Mouse (Mus musculus) lung, postnatal 0 days (tissue): ENCODE data around the gene Kalrn. TPM values are rescaled to one million over a fixed set of nuclear protein-coding genes. Genes with fewer than 3 reads are reported as not detected.
A peak's percentile ranks its signal among the peaks of the same experiment; 100 is the strongest.

ENCODE experiments used
- ATAC-seq: fragments of 200-750 bp; cut with Nextera tagmentation; 2 replicates; pipeline ENCODE4 v1.8.0; 2017; ENCODE audit warnings: moderate library complexity
- DNase-seq: peaks from one replicate; pipeline ENCODE4 v3.0.0-alpha.2; 2016; ENCODE audit warnings: low spot score
- H3K27ac ChIP-seq: fragments of 300-500 bp; sonication (generic); 2 replicates; pipeline ENCODE4 v1.5.1; 2014; ENCODE audit warnings: antibody characterized with exemption, mild to moderate bottlenecking, low read length, mixed read lengths
- H3K27me3 ChIP-seq: fragments of 300-500 bp; sonication (generic); replicated peaks from 2 replicates; pipeline ENCODE4 v1.6.1; 2014; ENCODE audit warnings: low read length, mixed read lengths; ENCODE audit not compliant: insufficient read depth
- H3K36me3 ChIP-seq: fragments of 300-500 bp; sonication (generic); 2 replicates; pipeline ENCODE4 v1.6.1; 2014; ENCODE audit warnings: low read length, mixed read lengths; ENCODE audit not compliant: insufficient read depth
- H3K4me1 ChIP-seq: fragments of 300-500 bp; sonication (generic); 2 replicates; pipeline ENCODE4 v1.6.1; 2014; ENCODE audit warnings: antibody characterized with exemption, low read depth, low read length, mixed read lengths; ENCODE audit not compliant: insufficient read depth
- H3K4me2 ChIP-seq: fragments of 300-500 bp; sonication (generic); replicated peaks from 2 replicates; pipeline ENCODE4 v1.6.1; 2014; ENCODE audit warnings: low read depth, mild to moderate bottlenecking, low read length, moderate library complexity, mixed read lengths
- H3K4me3 ChIP-seq: fragments of 300-500 bp; sonication (generic); 2 replicates; pipeline ENCODE4 v1.5.1; 2014; ENCODE audit warnings: low read depth, low read length
- H3K9ac ChIP-seq: fragments of 300-500 bp; sonication (generic); replicated peaks from 2 replicates; pipeline ENCODE4 v1.6.1; 2014; ENCODE audit warnings: low read depth, mild to moderate bottlenecking
- H3K9me3 ChIP-seq: fragments of 300-500 bp; sonication (generic); 2 replicates; pipeline ENCODE4 v1.6.1; 2016; ENCODE audit warnings: low read length, mixed read lengths
- CTCF ChIP-seq: IDR thresholded peaks from 2 replicates; pipeline ENCODE4 v1.5.1; 2016; ENCODE audit warnings: antibody characterized with exemption, mild to moderate bottlenecking
- EP300 ChIP-seq: IDR thresholded peaks from 2 replicates; pipeline ENCODE4 v1.6.1; 2016; ENCODE audit warnings: antibody characterized with exemption, mild to moderate bottlenecking, control low read depth
- WGBS: fragments of 180-500 bp; shearing (Covaris S2); extraction: QIAGEN DNeasy Blood & Tissue Kit; methylation state at CpG from one replicate; pipeline ENCODE4 v1.1.7; 2014; 5-methylcytosine and 5-hydroxymethylcytosine counted together
- polyA plus RNA-seq: library from polyadenylated mRNA; unstranded; fragments of >200 nt; fragmentation: Nextera tagmentation; extraction: Ambion mirVana; gene quantifications from 2 replicates; pipeline ENCODE4 v1.2.1, GENCODE M21; 2015

Kalrn gene
- polyA plus RNA-seq, 1 experiment from 2014 or later = 13.6 TPM

DNA sequence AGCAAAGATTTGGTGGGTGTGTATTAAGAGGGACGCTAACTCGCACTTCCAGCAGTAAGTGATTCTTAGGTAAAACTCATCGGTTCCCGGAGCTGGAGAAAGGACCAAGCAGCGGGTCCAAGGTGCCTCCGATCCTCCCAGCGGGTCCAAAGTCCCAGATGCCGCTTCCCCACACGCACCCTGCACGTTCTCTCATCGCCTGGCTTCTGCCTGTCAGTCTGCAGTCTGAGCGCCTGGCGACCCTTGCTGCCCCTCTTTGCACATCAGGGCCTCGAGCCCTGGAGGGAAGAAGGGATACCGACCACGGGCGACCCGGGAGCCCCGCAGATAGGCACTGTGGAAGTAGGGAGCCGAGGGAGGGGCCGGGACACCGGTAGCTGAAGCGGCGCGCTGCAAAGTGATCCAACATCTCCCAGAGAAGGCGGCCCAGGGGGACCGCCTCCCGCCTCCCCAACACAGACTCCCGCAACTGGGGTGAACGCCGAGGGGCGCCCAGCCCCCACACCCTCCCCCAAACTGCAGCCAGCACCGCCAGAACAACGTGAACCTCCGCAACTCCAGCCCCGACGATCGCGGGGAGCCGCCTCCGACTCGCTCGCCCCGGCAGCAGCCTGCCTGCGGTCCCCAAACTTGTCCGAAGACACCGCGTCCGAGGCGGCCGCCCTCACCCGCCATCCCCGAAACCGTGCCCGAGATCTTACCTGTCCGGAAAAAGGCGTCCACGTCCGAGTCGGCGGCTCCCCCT, 754 bp downstream of the Kalrn start:
- Histone ChIP-seq H3K4me3 (peak overlapping the region; percentile 79), H3K9me3 (no peaks in the 10 kb centered on the region), H3K9ac (peak overlapping the region; percentile 55), H3K4me1 (peaks cover 3% of the 10 kb centered on the region; the same call in 1 of the 2 replicates), H3K27me3 (peaks cover 2% of the 10 kb centered on the region; the same call in 1 of the 2 replicates), H3K27ac (peak overlapping the region; percentile 73; the same call in 1 of the 2 replicates), H3K36me3 (no peaks in the 10 kb centered on the region), H3K4me2 (peak overlapping the region; percentile 97)
- ATAC-seq = no peak
- peak; percentile 26 for DNase-seq
- TF ChIP-seq EP300 = no peak
- no peak for TF ChIP-seq CTCF
- under 1% methylated on average over 55 of the region's 61 CpGs for WGBS

GRCm38 (mm10) chr16:34571931-34572405, 1.4 kb downstream of the Kalrn start:
- DNase-seq = peak; percentile 31
- WGBS = 2% methylated on average over 10 of the region's 10 CpGs

GRCm38 (mm10) chr16:34569897-34570296, 3.4 kb downstream of the Kalrn start:
- Histone ChIP-seq H3K27me3 (peaks cover 2% of the 10 kb centered on the region; the same call in 1 of the 2 replicates), H3K4me2 (no peak overlapping the region), H3K36me3 (no peaks in the 10 kb centered on the region), H3K9me3 (no peaks in the 10 kb centered on the region), H3K4me3 (no peak overlapping the region), H3K9ac (no peak overlapping the region), H3K4me1 (peaks cover 3% of the 10 kb centered on the region; the same call in 1 of the 2 replicates), H3K27ac (no peak overlapping the region)
- WGBS = 49% methylated on average over 2 of the region's 2 CpGs
- ATAC-seq (no peak), DNase-seq (no peak)
- TF ChIP-seq EP300 (no peak), CTCF (no peak)

More at GRCm38 (mm10) chr16:34571931-34572405, 1.4 kb downstream of the Kalrn start:
- H3K9me3 ChIP-seq = no peaks in the 10 kb centered on the region
- peaks cover 3% of the 10 kb centered on the region; the same call in 1 of the 2 replicates for H3K4me1 ChIP-seq
- peak overlapping the region; percentile 79 for H3K4me3 ChIP-seq
- no peak for ATAC-seq
- H3K4me2 ChIP-seq = peak overlapping the region; percentile 97
- H3K27ac ChIP-seq = no peak overlapping the region
- H3K27me3 ChIP-seq = peaks cover 2% of the 10 kb centered on the region; the same call in 1 of the 2 replicates
- TF ChIP-seq EP300 (no peak), CTCF (peak; percentile 50)
- H3K9ac ChIP-seq = 0 out of 2 replicates have a peak overlapping the region, but pooled peaks have one; percentile 55
- no peaks in the 10 kb centered on the region for H3K36me3 ChIP-seq

DNA sequence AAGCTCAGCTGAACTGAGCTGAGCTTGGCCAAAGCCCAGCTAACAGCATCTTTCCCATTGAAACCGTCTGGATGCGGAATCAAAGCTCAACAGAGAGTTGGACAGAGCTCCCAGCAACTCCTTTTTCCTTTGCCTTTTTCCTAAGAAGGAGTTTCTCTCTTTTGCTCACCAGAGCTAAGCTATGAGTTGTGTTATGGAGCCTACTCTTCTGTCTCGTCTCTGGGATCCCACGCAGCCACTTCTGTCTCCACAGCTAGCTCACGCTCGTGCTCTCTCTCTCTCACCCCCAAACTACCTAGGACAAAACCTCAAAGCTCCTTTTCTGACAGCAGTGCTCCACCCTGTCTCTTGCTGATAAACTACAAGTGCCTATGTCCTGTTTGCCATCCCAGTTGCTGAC, 4.5 kb downstream of the Kalrn start:
- H3K4me1 ChIP-seq = peaks cover 3% of the 10 kb centered on the region; the same call in 1 of the 2 replicates
- H3K36me3 ChIP-seq = no peaks in the 10 kb centered on the region
- no peaks in the 10 kb centered on the region for H3K9me3 ChIP-seq
- no peaks in the 10 kb centered on the region; the same call in 1 of the 2 replicates for H3K27me3 ChIP-seq
- ATAC-seq = no peak
- TF ChIP-seq CTCF (no peak), EP300 (no peak)
- WGBS = 77% methylated on average over 6 of the region's 6 CpGs
- no peak overlapping the region for H3K4me3 ChIP-seq
- no peak overlapping the region for H3K9ac ChIP-seq
- DNase-seq = no peak
- no peak overlapping the region for H3K4me2 ChIP-seq
- H3K27ac ChIP-seq = no peak overlapping the region

DNA sequence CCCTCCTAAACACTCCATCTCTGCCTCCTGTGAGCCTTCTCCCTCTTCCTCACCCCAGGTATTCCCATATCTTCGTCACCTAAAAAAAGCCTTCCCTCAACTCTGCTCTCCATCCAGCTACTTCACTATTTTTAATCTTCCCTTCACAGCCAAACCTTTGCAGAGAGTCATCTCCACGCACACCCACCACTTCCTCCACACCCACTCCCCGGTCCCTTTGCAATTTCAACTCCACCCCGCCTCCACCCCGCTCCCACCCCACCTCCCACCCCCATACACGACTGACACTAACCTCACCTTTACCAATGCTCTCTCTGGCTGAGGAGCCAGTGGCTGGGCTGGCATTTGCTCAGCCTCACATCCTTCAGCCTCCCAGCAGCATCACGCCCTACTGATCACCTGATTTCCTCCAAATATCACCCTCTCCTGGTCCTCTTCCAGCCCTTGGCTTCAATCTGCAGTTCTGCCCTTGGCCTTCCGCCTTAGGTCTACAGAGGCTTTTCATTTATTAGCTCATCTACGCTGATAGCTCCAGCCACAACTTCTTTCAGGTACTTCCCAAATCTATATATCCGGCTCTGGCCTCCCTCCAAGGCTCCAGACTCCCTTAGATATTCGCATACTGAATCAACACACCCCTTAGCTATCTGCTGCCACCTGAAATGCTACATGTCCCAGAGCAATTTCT, 9.6 kb downstream of the Kalrn start:
- 67% methylated on average over 11 of the region's 11 CpGs for WGBS
- Histone ChIP-seq H3K4me3 (no peak overlapping the region), H3K27ac (no peak overlapping the region), H3K9me3 (no peaks in the 10 kb centered on the region), H3K36me3 (no peaks in the 10 kb centered on the region), H3K27me3 (no peaks in the 10 kb centered on the region), H3K9ac (no peak overlapping the region), H3K4me2 (no peak overlapping the region), H3K4me1 (no peaks in the 10 kb centered on the region)
- TF ChIP-seq CTCF (no peak), EP300 (no peak)
- ATAC-seq (no peak), DNase-seq (no peak)

DNA sequence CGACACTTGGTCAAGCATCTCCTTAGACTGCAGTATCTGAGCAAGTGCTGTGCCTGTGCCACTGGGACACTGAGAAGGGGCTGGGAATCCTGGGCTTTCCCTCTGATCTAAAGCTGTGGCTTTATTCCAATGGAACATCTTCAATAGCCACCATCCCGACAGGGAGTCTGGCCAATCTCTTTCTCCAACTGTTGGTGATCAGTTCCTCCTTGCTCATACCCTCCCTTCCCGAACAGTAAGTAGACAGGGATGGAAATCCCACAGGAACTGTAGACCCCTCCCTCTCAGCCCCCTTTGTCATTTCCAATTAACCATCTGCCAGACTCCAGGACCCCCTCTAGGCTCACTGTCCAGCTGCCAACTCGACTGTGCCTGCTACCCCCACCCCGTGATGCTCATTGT, 11.6 kb downstream of the Kalrn start:
- H3K27ac ChIP-seq = no peak overlapping the region
- H3K4me2 ChIP-seq = no peak overlapping the region
- 54% methylated on average over 5 of the region's 5 CpGs for WGBS
- no peak overlapping the region for H3K4me3 ChIP-seq
- no peak for DNase-seq
- no peak for ATAC-seq
- H3K9me3 ChIP-seq = no peaks in the 10 kb centered on the region
- TF ChIP-seq EP300 = no peak
- no peak for TF ChIP-seq CTCF
- no peak overlapping the region for H3K9ac ChIP-seq
- no peaks in the 10 kb centered on the region for H3K27me3 ChIP-seq
- no peaks in the 10 kb centered on the region for H3K4me1 ChIP-seq
- H3K36me3 ChIP-seq = no peaks in the 10 kb centered on the region
